9 mouse cellular contexts compared by ENCODE assay signal in genomic region chr3:52178851-52179250, GRCm38 (mm10).
DNase-seq lines count a peak whose midpoint lies in the region; ATAC-seq lines count a peak whose summit lies in the region.
"Had no signal": no experiment of that assay in that cellular context is flagged by ENCODE, and none has a peak within 500 bp of the region (broad histone marks: within the 10 kb centered on the region; RNA-seq: fewer than 3 reads in every experiment).

No protein-coding gene starts in this region.

- ATAC-seq in lung, embryonic 16.5 days (ENCODE audit: low read depth) = no peak
- ATAC-seq in forebrain, embryonic 16.5 days = no peak
- no peak for ATAC-seq in midbrain, embryonic 11.5 days (ENCODE audit: low FRiP score)
- ATAC-seq: inflammation-experienced regulatory T-cells, adult 6 months had no signal

- peak overlapping the region; percentile 62 for H3K9ac ChIP-seq in lung, embryonic 16.5 days (ENCODE audit: low read length)
- H3K9ac ChIP-seq in forebrain, embryonic 16.5 days (replicated peaks; ENCODE audit: low read depth, low read length) = peak overlapping the region; percentile 46
- H3K9ac ChIP-seq in midbrain, embryonic 11.5 days (ENCODE audit: low read length) = peak overlapping the region; percentile 61

- H3K27ac ChIP-seq in lung, embryonic 16.5 days (ENCODE audit: low read length) = peak overlapping the region; percentile 97
- peak overlapping the region; percentile 94 for H3K27ac ChIP-seq in forebrain, embryonic 16.5 days (ENCODE audit: low read length)
- H3K27ac ChIP-seq in midbrain, embryonic 11.5 days (ENCODE audit: low read depth, low read length) = peak overlapping the region; percentile 92

- no peaks in the 10 kb centered on the region for H3K9me3 ChIP-seq in lung, embryonic 16.5 days (ENCODE audit: control insufficient read depth, low read length)
- H3K9me3 ChIP-seq in forebrain, embryonic 16.5 days (ENCODE audit: control insufficient read depth, low read length) = no peaks in the 10 kb centered on the region
- H3K9me3 ChIP-seq in midbrain, embryonic 11.5 days (ENCODE audit: control insufficient read depth, low read length) = no peaks in the 10 kb centered on the region

- H3K4me1 ChIP-seq in lung, embryonic 16.5 days (replicated peaks; ENCODE audit: control insufficient read depth, insufficient read depth, low read length) = peaks cover 44% of the 10 kb centered on the region
- H3K4me1 ChIP-seq in forebrain, embryonic 16.5 days (replicated peaks; ENCODE audit: control insufficient read depth, insufficient read depth, low read length) = peaks cover 28% of the 10 kb centered on the region
- H3K4me1 ChIP-seq in midbrain, embryonic 11.5 days (ENCODE audit: control insufficient read depth, insufficient read depth, low read length) = peaks cover 26% of the 10 kb centered on the region

- no peaks in the 10 kb centered on the region for H3K27me3 ChIP-seq in lung, embryonic 16.5 days (ENCODE audit: control insufficient read depth, insufficient read depth, low read depth, low read length)
- no peaks in the 10 kb centered on the region for H3K27me3 ChIP-seq in forebrain, embryonic 16.5 days (replicated peaks; ENCODE audit: control insufficient read depth, insufficient read depth, low read length)
- H3K27me3 ChIP-seq in midbrain, embryonic 11.5 days (ENCODE audit: control insufficient read depth, insufficient read depth, low read length) = no peaks in the 10 kb centered on the region

- DNase-seq in lung, postnatal 4 days = no peak
- DNase-seq in midbrain, embryonic 11.5 days (ENCODE audit: low spot score, missing footprints) = peak; percentile 89
- no peak for DNase-seq in natural killer cell, adult 2 months (ENCODE audit: low spot score in 2 of 2)
- no peak for DNase-seq in urinary bladder, postnatal 4 days (ENCODE audit: low spot score in 2 of 2)
- DNase-seq in thymus, postnatal 10 days (ENCODE audit: low spot score in 2 of 2) = no peak
- DNase-seq: left cerebral cortex, postnatal 4 days had no signal

- H3K4me2 ChIP-seq in lung, embryonic 16.5 days (ENCODE audit: low read depth, low read length) = peak overlapping the region; percentile 55
- H3K4me2 ChIP-seq in forebrain, embryonic 16.5 days (ENCODE audit: low read length) = peak overlapping the region; percentile 42
- peak overlapping the region; percentile 36; the same call in 1 of the 2 replicates for H3K4me2 ChIP-seq in midbrain, embryonic 11.5 days

- 54% methylated on average over 9 of the region's 9 CpGs for WGBS in lung, embryonic 16.5 days
- 62% methylated on average over 9 of the region's 9 CpGs for WGBS in forebrain, embryonic 16.5 days
- WGBS in midbrain, embryonic 11.5 days = 77% methylated on average over 9 of the region's 9 CpGs

- no peak overlapping the region for H3K4me3 ChIP-seq in lung, embryonic 16.5 days (ENCODE audit: low read length)
- no peak overlapping the region for H3K4me3 ChIP-seq in forebrain, embryonic 16.5 days (replicated peaks; ENCODE audit: low read length)
- no peak overlapping the region for H3K4me3 ChIP-seq in midbrain, embryonic 11.5 days (ENCODE audit: low read depth, low read length)

- H3K36me3 ChIP-seq in lung, embryonic 16.5 days (ENCODE audit: control insufficient read depth, insufficient read depth, low read length) = no peaks in the 10 kb centered on the region
- H3K36me3 ChIP-seq in forebrain, embryonic 16.5 days (ENCODE audit: control insufficient read depth, insufficient read depth) = no peaks in the 10 kb centered on the region
- H3K36me3 ChIP-seq in midbrain, embryonic 11.5 days (ENCODE audit: control insufficient read depth, insufficient read depth, low read length) = no peaks in the 10 kb centered on the region
